Mouse (Mus musculus): ENCODE results near the gene Zfp646. TPM values are rescaled to one million over a fixed set of nuclear protein-coding genes. Genes with fewer than 3 reads are reported as not detected.

The Zfp646 gene
- polyA plus RNA-seq, 1 experiment from 2014 or later = 2.7 TPM

GRCm38 (mm10) chr7:127876467-127877348 lies 687 bp downstream of the Zfp646 start, which contains the start of gene Zfp668:
Zfp668 (minus strand) TSS chr7:127876828.
- H3K4me3 ChIP-seq (ENCODE audit: low read depth, low read length) = peak within 1 kb of the TSS; percentile 99
- DNase-seq (peak; percentile 94), ATAC-seq (peak; percentile 76)
- no peaks in the 10 kb centered on the region; the same call in 1 of the 2 replicates for H3K9me3 ChIP-seq (ENCODE audit: low read length)
- H3K4me2 ChIP-seq (ENCODE audit: low read depth, low read length) = peak within 1 kb of the TSS; percentile 98
- under 1% methylated on average over 60 of the region's 60 CpGs for WGBS (ENCODE audit: insufficient replicate concordance)
- H3K4me1 ChIP-seq (ENCODE audit: insufficient read depth) = peaks cover 26% of the 10 kb centered on the region
- H3K27ac ChIP-seq (ENCODE audit: low read depth) = peak within 1 kb of the TSS; percentile 97
- peak within 1 kb of the TSS; percentile 95 for H3K9ac ChIP-seq (replicated peaks)
- peaks cover 36% of the 10 kb centered on the region for H3K36me3 ChIP-seq (replicated peaks; ENCODE audit: insufficient read depth, low read length)
- TF ChIP-seq EP300 (IDR thresholded peaks at IDR 0.05; ENCODE audit: low read depth) (peak; percentile 66; the same call in 1 of the 2 replicates), CTCF (IDR thresholded peaks at IDR 0.05; ENCODE audit: low read depth) (no peak)
- H3K27me3 ChIP-seq (ENCODE audit: insufficient read depth, low read length) = no peaks in the 10 kb centered on the region

- TF ChIP-seq CTCF (IDR thresholded peaks at IDR 0.05; ENCODE audit: low read depth) (no peak), EP300 (IDR thresholded peaks at IDR 0.05; ENCODE audit: low read depth) (no peak)
- peaks cover 23% of the 10 kb centered on the region for H3K4me1 ChIP-seq (ENCODE audit: insufficient read depth)
- ATAC-seq = no peak
- H3K4me2 ChIP-seq (ENCODE audit: low read depth, low read length) = no peak overlapping the region
- H3K27ac ChIP-seq (ENCODE audit: low read depth) = no peak overlapping the region
- H3K9me3 ChIP-seq (ENCODE audit: low read length) = no peaks in the 10 kb centered on the region; the same call in 1 of the 2 replicates
- H3K9ac ChIP-seq (replicated peaks) = no peak overlapping the region
- WGBS (ENCODE audit: insufficient replicate concordance) = 97% methylated on average over 9 of the region's 9 CpGs
- H3K36me3 ChIP-seq (replicated peaks; ENCODE audit: insufficient read depth, low read length) = peaks cover 59% of the 10 kb centered on the region
- H3K27me3 ChIP-seq (ENCODE audit: insufficient read depth, low read length) = no peaks in the 10 kb centered on the region
- H3K4me3 ChIP-seq (ENCODE audit: low read depth, low read length) = no peak overlapping the region
- DNase-seq = no peak
These were observed 3.3 kb downstream of the Zfp646 start for GRCm38 (mm10) chr7:127879301-127879700.

- peaks cover 67% of the 10 kb centered on the region for H3K36me3 ChIP-seq (replicated peaks; ENCODE audit: insufficient read depth, low read length)
- no peak for DNase-seq
- H3K9me3 ChIP-seq (ENCODE audit: low read length) = no peaks in the 10 kb centered on the region; the same call in 1 of the 2 replicates
These were observed 4.4 kb downstream of the Zfp646 start for GRCm38 (mm10) chr7:127880431-127880830.

GRCm38 (mm10) chr7:127885951-127886350 lies 9.9 kb downstream of the Zfp646 start:
- WGBS (ENCODE audit: insufficient replicate concordance) = 50% methylated on average over 6 of the region's 6 CpGs
- ATAC-seq (no peak), DNase-seq (no peak)
- Histone ChIP-seq H3K4me3 (ENCODE audit: low read depth, low read length) (no peak overlapping the region), H3K27me3 (ENCODE audit: insufficient read depth, low read length) (no peaks in the 10 kb centered on the region), H3K4me1 (ENCODE audit: insufficient read depth) (peaks cover 5% of the 10 kb centered on the region; the same call in 1 of the 2 replicates), H3K36me3 (replicated peaks; ENCODE audit: insufficient read depth, low read length) (peaks cover 68% of the 10 kb centered on the region), H3K9me3 (ENCODE audit: low read length) (no peaks in the 10 kb centered on the region), H3K9ac (replicated peaks) (no peak overlapping the region), H3K27ac (ENCODE audit: low read depth) (no peak overlapping the region), H3K4me2 (ENCODE audit: low read depth, low read length) (no peak overlapping the region)
- TF ChIP-seq CTCF (IDR thresholded peaks at IDR 0.05; ENCODE audit: low read depth) (no peak), EP300 (IDR thresholded peaks at IDR 0.05; ENCODE audit: low read depth) (no peak)

More at GRCm38 (mm10) chr7:127880431-127880830, 4.4 kb downstream of the Zfp646 start:
- no peak for ATAC-seq
- TF ChIP-seq CTCF (IDR thresholded peaks at IDR 0.05; ENCODE audit: low read depth) (no peak), EP300 (IDR thresholded peaks at IDR 0.05; ENCODE audit: low read depth) (no peak)
- Histone ChIP-seq H3K27ac (ENCODE audit: low read depth) (no peak overlapping the region), H3K4me3 (ENCODE audit: low read depth, low read length) (no peak overlapping the region), H3K4me2 (ENCODE audit: low read depth, low read length) (no peak overlapping the region), H3K27me3 (ENCODE audit: insufficient read depth, low read length) (no peaks in the 10 kb centered on the region), H3K4me1 (ENCODE audit: insufficient read depth) (peaks cover 13% of the 10 kb centered on the region), H3K9ac (replicated peaks) (no peak overlapping the region)
- 86% methylated on average over 12 of the region's 12 CpGs for WGBS (ENCODE audit: insufficient replicate concordance)

- Histone ChIP-seq H3K9me3 (ENCODE audit: low read length) (no peaks in the 10 kb centered on the region), H3K4me3 (ENCODE audit: low read depth, low read length) (no peak overlapping the region), H3K27ac (ENCODE audit: low read depth) (no peak overlapping the region), H3K9ac (replicated peaks) (no peak overlapping the region; the same call in 1 of the 2 replicates), H3K27me3 (ENCODE audit: insufficient read depth, low read length) (no peaks in the 10 kb centered on the region), H3K4me2 (ENCODE audit: low read depth, low read length) (no peak overlapping the region), H3K36me3 (replicated peaks; ENCODE audit: insufficient read depth, low read length) (peaks cover 62% of the 10 kb centered on the region), H3K4me1 (ENCODE audit: insufficient read depth) (peaks cover 5% of the 10 kb centered on the region; the same call in 1 of the 2 replicates)
- WGBS (ENCODE audit: insufficient replicate concordance) = 84% methylated on average over 6 of the region's 6 CpGs
- TF ChIP-seq CTCF (IDR thresholded peaks at IDR 0.05; ENCODE audit: low read depth) = no peak
- DNase-seq (no peak), ATAC-seq (no peak)
These were observed 10.5 kb downstream of the Zfp646 start for GRCm38 (mm10) chr7:127886551-127886950.

- TF ChIP-seq EP300 (IDR thresholded peaks at IDR 0.05; ENCODE audit: low read depth) (no peak), CTCF (IDR thresholded peaks at IDR 0.05; ENCODE audit: low read depth) (no peak)
- peaks cover 5% of the 10 kb centered on the region; the same call in 1 of the 2 replicates for H3K4me1 ChIP-seq (ENCODE audit: insufficient read depth)
- H3K27ac ChIP-seq (ENCODE audit: low read depth) = no peak overlapping the region
- no peak overlapping the region for H3K4me3 ChIP-seq (ENCODE audit: low read depth, low read length)
- no peaks in the 10 kb centered on the region for H3K9me3 ChIP-seq (ENCODE audit: low read length)
- H3K27me3 ChIP-seq (ENCODE audit: insufficient read depth, low read length) = no peaks in the 10 kb centered on the region
- 80% methylated on average over 8 of the region's 8 CpGs for WGBS (ENCODE audit: insufficient replicate concordance)
- H3K36me3 ChIP-seq (replicated peaks; ENCODE audit: insufficient read depth, low read length) = peaks cover 55% of the 10 kb centered on the region
- H3K9ac ChIP-seq (replicated peaks) = no peak overlapping the region
- DNase-seq = no peak
- ATAC-seq = no peak
- H3K4me2 ChIP-seq (ENCODE audit: low read depth, low read length) = no peak overlapping the region
These were observed 11.2 kb downstream of the Zfp646 start for GRCm38 (mm10) chr7:127887191-127887590.
